Mouse (Mus musculus) myocyte (in vitro differentiated cells): Measurements from ENCODE around the gene Arntl.

Experiments used
- MAX ChIP-seq: IDR thresholded peaks from one replicate; pipeline ENCODE4 v1.6.1; 2011; ENCODE audit warnings: low read depth, mild to moderate bottlenecking, control low read depth
- POLR2A ChIP-seq: IDR thresholded peaks from one replicate; pipeline ENCODE4 v1.6.1; 2011; ENCODE audit warnings: low read depth, mild to moderate bottlenecking, control low read depth, moderate library complexity; ENCODE audit not compliant: insufficient read length

DNA sequence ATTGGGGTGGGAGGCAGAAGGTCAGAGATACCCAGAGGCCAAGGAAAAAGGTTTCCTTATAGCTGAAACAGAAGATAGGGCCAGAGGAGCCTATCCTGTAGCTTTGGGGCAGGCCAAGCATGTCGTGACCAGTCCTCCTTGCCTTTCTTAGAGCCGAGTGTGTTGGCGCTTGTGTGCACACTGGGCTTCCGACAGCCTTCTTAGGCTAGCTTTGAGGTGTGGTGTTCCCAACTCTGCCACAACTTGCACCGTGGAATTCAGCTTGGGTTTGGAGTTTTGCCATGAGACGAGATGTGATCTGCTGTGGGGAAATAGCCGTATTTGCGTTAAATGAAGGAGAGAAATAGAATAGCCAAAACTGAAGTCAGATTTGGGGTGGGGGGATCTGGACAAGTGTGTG is 28.9 kb downstream of the Arntl start:
- TF ChIP-seq POLR2A (no peak), MAX (no peak)
